Mouse (Mus musculus): ENCODE data around the gene Glod4.

DNA sequence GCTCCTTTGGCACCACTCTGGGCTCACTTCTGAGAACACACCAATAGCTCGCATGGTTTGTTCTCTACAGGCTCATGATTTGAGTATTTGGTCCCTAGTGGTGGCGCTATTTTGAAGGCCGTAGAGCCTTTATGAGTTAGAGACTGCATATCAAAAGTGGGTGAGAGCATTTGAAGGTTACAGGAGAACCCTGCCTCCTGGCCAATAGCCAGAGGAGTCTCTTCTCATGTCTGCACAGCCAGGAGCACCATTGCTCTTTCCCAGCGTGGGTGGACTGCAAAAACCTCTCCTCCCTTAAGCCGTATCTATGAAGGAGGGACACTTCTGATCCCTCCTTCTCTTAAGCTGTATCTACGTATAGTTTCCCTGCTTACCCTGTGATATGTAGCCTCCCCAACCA lies 166.2 kb downstream of the Glod4 start:
- TF ChIP-seq CTCF (IDR thresholded peaks at IDR 0.05; ENCODE audit: extremely low read depth, insufficient read depth, insufficient read length, insufficient replicate concordance) (no peak), POLR2A (IDR thresholded peaks at IDR 0.05; ENCODE audit: low read depth, low read length) (no peak)

All from spleen, adult 2 months (tissue).